Mouse (Mus musculus) forebrain, postnatal 0 days (tissue): ENCODE results near the gene Olfr524. TPM values are rescaled to one million over a fixed set of nuclear protein-coding genes. Genes with fewer than 3 reads are reported as not detected.

Experiments
- ATAC-seq: fragments of 200-750 bp; cut with Nextera tagmentation; 2 replicates; pipeline ENCODE4 v1.8.0; 2017; ENCODE audit warnings: mild to moderate bottlenecking, moderate library complexity
- DNase-seq: peaks from one replicate; pipeline ENCODE4 v3.0.0-alpha.2; 2015
- H3K27ac ChIP-seq: fragments of 300-500 bp; sonication (generic); 2 replicates; pipeline ENCODE4 v1.5.1; 2014; ENCODE audit warnings: low read depth, mild to moderate bottlenecking, antibody characterized with exemption, low read length, moderate library complexity, mixed read lengths
- H3K27me3 ChIP-seq: fragments of 300-500 bp; sonication (generic); 2 replicates; pipeline ENCODE4 v1.6.1; 2014; ENCODE audit warnings: mild to moderate bottlenecking, low read length, mixed read lengths; ENCODE audit not compliant: insufficient read depth
- H3K36me3 ChIP-seq: fragments of 300-500 bp; sonication (generic); 2 replicates; pipeline ENCODE4 v1.6.1; 2014; ENCODE audit warnings: mild to moderate bottlenecking, moderate library complexity; ENCODE audit not compliant: insufficient read depth
- H3K4me1 ChIP-seq: fragments of 300-500 bp; sonication (generic); 2 replicates; pipeline ENCODE4 v1.6.1; 2014; ENCODE audit warnings: antibody characterized with exemption; ENCODE audit not compliant: insufficient read depth
- H3K4me2 ChIP-seq: fragments of 300-500 bp; sonication (generic); 2 replicates; pipeline ENCODE4 v1.6.1; 2014; ENCODE audit warnings: low read depth, mild to moderate bottlenecking, moderate library complexity
- H3K4me3 ChIP-seq: fragments of 300-500 bp; sonication (generic); 2 replicates; pipeline ENCODE4 v1.5.1; 2014; ENCODE audit warnings: low read depth, low read length, mixed read lengths
- H3K9ac ChIP-seq: fragments of 300-500 bp; sonication (generic); 2 replicates; pipeline ENCODE4 v1.6.1; 2014; ENCODE audit warnings: mild to moderate bottlenecking
- H3K9me3 ChIP-seq: fragments of 300-500 bp; sonication (generic); 2 replicates; pipeline ENCODE4 v1.6.1; 2016; ENCODE audit warnings: low read length
- CTCF ChIP-seq: sonication (generic); IDR thresholded peaks from 2 replicates; pipeline ENCODE4 v1.5.1; 2016; ENCODE audit warnings: antibody characterized with exemption, control low read depth, low read depth
- WGBS: fragments of 180-500 bp; shearing (Covaris S2); extraction: QIAGEN DNeasy Blood & Tissue Kit; methylation state at CpG from one replicate; pipeline ENCODE4 v1.1.7; 2014; 5-methylcytosine and 5-hydroxymethylcytosine counted together
- polyA plus RNA-seq: library from polyadenylated mRNA; unstranded; fragments of >200 nt; fragmentation: Nextera tagmentation; extraction: Ambion mirVana; gene quantifications from 2 replicates; pipeline ENCODE4 v1.2.1, GENCODE M21; 2015
- total RNA-seq: library from RNA; depleted of rRNA; stranded (reverse); fragments of >200 nt; gene quantifications from 2 replicates; pipeline ENCODE4 v1.2.3, GENCODE M21; 2014

The Olfr524 gene
- total and polyA plus RNA-seq, 2 experiments from 2014 or later = not detected

GRCm38 (mm10) chr7:140186646-140187620, 18.8 kb downstream of the Olfr524 start:
- Histone ChIP-seq H3K9ac (no peak overlapping the region), H3K27me3 (no peaks in the 10 kb centered on the region), H3K4me2 (no peak overlapping the region), H3K4me3 (no peak overlapping the region), H3K27ac (no peak overlapping the region), H3K36me3 (no peaks in the 10 kb centered on the region), H3K9me3 (no peaks in the 10 kb centered on the region), H3K4me1 (no peaks in the 10 kb centered on the region)
- no peak for ATAC-seq
- DNase-seq = peak; percentile 12
- TF ChIP-seq CTCF = peak; percentile 57
- WGBS = 44% methylated on average over 18 of the region's 18 CpGs

DNA sequence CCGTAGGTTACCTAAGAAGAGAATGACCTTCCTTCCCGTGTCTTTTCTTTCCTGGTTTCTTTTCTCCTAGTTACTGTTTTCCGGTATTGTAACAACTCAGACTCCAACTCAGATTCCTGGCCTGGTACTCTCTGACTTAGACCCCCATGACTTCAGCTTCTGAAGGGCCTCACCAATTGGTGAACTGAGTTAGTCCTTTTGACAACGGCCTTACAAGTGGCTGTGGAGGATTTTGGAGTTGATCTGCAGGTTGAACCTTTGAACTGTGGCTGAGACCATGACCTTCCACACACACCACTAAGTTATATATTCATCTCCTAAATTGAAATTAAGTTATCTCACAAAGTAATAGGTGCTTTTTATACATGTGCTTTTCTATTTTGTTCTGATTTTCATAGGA, 21.6 kb downstream of the Olfr524 start:
- Histone ChIP-seq H3K4me2 (no peak overlapping the region), H3K4me1 (no peaks in the 10 kb centered on the region), H3K9ac (no peak overlapping the region), H3K9me3 (no peaks in the 10 kb centered on the region), H3K27ac (no peak overlapping the region), H3K27me3 (no peaks in the 10 kb centered on the region), H3K36me3 (no peaks in the 10 kb centered on the region), H3K4me3 (no peak overlapping the region)
- WGBS = 90% methylated on average over 4 of the region's 4 CpGs
- DNase-seq (no peak), ATAC-seq (no peak)
- TF ChIP-seq CTCF = no peak

DNA sequence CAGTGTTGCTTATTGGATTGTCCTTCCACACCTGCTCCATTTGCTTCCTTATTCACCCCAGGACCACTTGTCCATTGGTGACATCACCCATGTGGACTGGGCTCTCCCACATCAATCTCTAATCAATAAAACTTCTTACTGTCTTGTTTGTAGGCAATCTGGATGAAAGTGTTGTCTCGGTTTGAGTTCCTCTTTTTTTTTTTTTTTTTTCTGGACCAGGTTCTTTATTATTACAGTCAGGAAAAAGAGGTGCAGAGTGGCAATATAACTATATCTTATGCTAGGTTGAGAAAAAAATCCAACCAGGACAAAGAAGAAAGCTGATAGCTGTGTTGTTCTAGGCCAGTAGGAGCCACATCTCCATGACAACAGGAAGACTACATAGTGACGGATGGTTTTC, 25.1 kb downstream of the Olfr524 start:
- no peak overlapping the region for H3K4me2 ChIP-seq
- no peak for TF ChIP-seq CTCF
- no peak overlapping the region for H3K9ac ChIP-seq
- H3K27ac ChIP-seq = no peak overlapping the region
- no peaks in the 10 kb centered on the region for H3K4me1 ChIP-seq
- H3K9me3 ChIP-seq = no peaks in the 10 kb centered on the region
- H3K4me3 ChIP-seq = no peak overlapping the region
- H3K36me3 ChIP-seq = no peaks in the 10 kb centered on the region
- ATAC-seq = no peak
- 93% methylated on average over 2 of the region's 2 CpGs for WGBS
- no peaks in the 10 kb centered on the region for H3K27me3 ChIP-seq
- no peak for DNase-seq

DNA sequence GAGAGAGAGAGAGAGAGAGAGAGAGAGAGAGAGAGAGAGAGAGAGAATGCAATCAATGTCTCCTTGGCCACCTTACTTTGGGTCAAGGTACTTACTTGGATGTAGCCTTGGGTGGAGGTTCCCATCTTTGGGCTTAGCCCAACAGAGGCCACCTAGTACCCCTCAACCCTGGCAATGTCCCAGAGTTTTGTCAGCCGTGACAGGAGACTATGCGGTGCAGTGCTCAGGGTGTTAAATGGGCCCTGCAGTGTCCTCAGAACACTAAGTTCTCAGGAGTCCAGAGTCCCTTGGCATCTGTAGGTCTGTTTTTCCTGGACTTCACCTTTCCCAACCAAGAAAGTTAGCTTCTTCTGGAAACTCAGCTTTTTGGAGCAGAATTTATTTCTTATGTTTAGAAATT, 26.6 kb downstream of the Olfr524 start:
- no peak overlapping the region for H3K27ac ChIP-seq
- no peaks in the 10 kb centered on the region for H3K36me3 ChIP-seq
- no peaks in the 10 kb centered on the region for H3K9me3 ChIP-seq
- no peak for TF ChIP-seq CTCF
- ATAC-seq (no peak), DNase-seq (no peak)
- no peak overlapping the region for H3K4me3 ChIP-seq
- WGBS = 55% methylated on average over 2 of the region's 2 CpGs
- no peaks in the 10 kb centered on the region for H3K4me1 ChIP-seq
- H3K27me3 ChIP-seq = no peaks in the 10 kb centered on the region
- H3K9ac ChIP-seq = no peak overlapping the region
- no peak overlapping the region for H3K4me2 ChIP-seq

- H3K4me1 ChIP-seq = no peaks in the 10 kb centered on the region
- DNase-seq = no peak
- no peak for ATAC-seq
- no peak within 1 kb of the TSS for H3K4me2 ChIP-seq
- 50% methylated on average over 1 of the region's 1 CpGs for WGBS
- H3K9me3 ChIP-seq = no peaks in the 10 kb centered on the region
- no peak within 1 kb of the TSS for H3K27ac ChIP-seq
- no peak for TF ChIP-seq CTCF
- no peaks in the 10 kb centered on the region for H3K27me3 ChIP-seq
- H3K9ac ChIP-seq = no peak within 1 kb of the TSS
- no peaks in the 10 kb centered on the region for H3K36me3 ChIP-seq
- H3K4me3 ChIP-seq = no peak within 1 kb of the TSS
Observed at GRCm38 (mm10) chr7:140172936-140173335, 32.8 kb downstream of the Olfr524 start, which contains the start of gene Olfr523. Gene Olfr523, plus strand, starts transcription at chr7:140173217.

DNA sequence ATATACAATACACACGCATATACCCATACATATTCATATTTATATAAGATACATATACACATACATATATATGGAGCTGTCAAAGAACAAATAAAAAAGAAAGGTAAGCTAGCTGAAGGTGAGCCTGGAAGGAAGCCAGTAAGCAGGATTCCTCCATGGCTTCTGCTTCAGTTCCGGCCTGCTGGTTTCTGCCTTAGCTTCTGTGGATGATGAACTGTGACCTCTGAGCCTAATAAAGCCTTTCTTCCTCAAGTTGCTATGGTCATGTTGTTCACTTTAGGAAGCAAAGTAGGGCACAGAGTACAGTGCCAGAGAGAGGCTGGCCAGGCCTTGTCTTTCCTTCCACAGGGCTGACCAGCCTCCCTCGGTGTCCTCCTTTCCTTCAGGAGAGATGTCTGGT, 34.9 kb downstream of the Olfr524 start:
- Histone ChIP-seq H3K4me2 (no peak overlapping the region), H3K9me3 (no peaks in the 10 kb centered on the region), H3K9ac (no peak overlapping the region), H3K4me3 (no peak overlapping the region), H3K36me3 (no peaks in the 10 kb centered on the region), H3K27me3 (no peaks in the 10 kb centered on the region), H3K27ac (no peak overlapping the region), H3K4me1 (no peaks in the 10 kb centered on the region)
- no peak for TF ChIP-seq CTCF
- DNase-seq (no peak), ATAC-seq (no peak)
- 93% methylated on average over 3 of the region's 3 CpGs for WGBS

DNA sequence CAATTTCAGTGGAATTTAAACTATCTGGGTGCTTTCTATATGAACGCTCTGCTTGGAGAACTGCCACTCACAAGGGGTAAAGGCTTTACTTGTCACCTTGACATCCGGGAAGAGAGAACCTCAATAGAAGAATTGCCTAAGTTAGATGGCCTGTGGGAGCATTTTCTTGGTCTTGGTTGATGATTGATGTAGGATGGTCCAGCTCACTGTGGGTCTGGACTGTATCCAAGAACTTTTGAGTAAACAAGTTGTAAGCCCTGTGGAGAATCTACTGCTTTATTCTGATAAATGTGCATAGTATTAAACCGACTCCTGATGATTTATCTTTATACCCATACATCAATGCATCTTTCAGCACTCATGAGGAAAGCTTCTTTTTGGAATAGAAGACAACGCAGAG, 36.4 kb downstream of the Olfr524 start:
- Histone ChIP-seq H3K9me3 (no peaks in the 10 kb centered on the region), H3K36me3 (no peaks in the 10 kb centered on the region), H3K27ac (no peak overlapping the region), H3K4me1 (no peaks in the 10 kb centered on the region), H3K4me2 (no peak overlapping the region), H3K4me3 (no peak overlapping the region), H3K27me3 (no peaks in the 10 kb centered on the region), H3K9ac (no peak overlapping the region)
- TF ChIP-seq CTCF = no peak
- ATAC-seq (no peak), DNase-seq (no peak)
- WGBS = 87% methylated on average over 4 of the region's 4 CpGs
